ENCODE assay signal across 27 mouse cellular contexts in the genomic region with DNA sequence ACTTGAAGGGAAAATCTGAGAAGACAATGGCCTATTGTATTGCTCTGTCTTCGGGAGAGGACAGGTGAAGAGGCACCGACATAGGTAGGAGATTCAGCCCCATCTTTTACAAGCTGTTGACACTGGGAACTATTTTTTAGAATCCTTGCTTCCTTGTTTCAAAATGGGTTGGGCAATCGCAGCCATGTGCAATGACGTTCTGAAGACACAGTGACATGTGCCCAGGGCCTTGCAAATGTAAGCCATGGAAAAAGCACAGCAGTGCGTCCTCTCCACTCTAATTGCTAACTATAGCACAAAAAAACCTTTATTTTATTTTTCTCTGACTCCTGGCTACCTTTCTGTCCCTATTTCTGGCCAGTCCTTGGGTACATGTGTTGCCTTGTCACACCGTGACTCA. TPM values are rescaled to one million over a fixed set of nuclear protein-coding genes. Genes with fewer than 3 reads are reported as not detected.
"Had no signal": no experiment of that assay in that cellular context is flagged by ENCODE, and none has a peak within 500 bp of the region (broad histone marks: within the 10 kb centered on the region; RNA-seq: fewer than 3 reads in every experiment).

No protein-coding gene starts in this region.

- H3K4me2 ChIP-seq: liver, embryonic 13.5 days; liver, embryonic 15.5 days; lung, embryonic 15.5 days; midbrain, embryonic 11.5 days; midbrain, embryonic 13.5 days; midbrain, embryonic 15.5 days; neural tube, embryonic 13.5 days; neural tube, embryonic 15.5 days; stomach, embryonic 15.5 days had no signal

- H3K4me3 ChIP-seq: liver, embryonic 13.5 days; liver, embryonic 15.5 days; lung, embryonic 15.5 days; megakaryocyte, embryonic 14.5 days; midbrain, embryonic 13.5 days; midbrain, embryonic 15.5 days; myocyte; neural tube, embryonic 13.5 days; neural tube, embryonic 15.5 days; stomach, embryonic 15.5 days had no signal

- DNase-seq: liver, embryonic 13.5 days; liver, postnatal 0 days; lung, adult 2 months; lung, postnatal 14 days; lung, postnatal 36 days; retina, postnatal 1 day; right cerebral cortex, adult 18-20 months; right cerebral cortex, postnatal 25 days; right cerebral cortex, postnatal 4 days; spleen, adult 18-20 months; thymus, postnatal 14 days; thymus, postnatal 36 days had no signal

- H3K36me3 ChIP-seq: liver, embryonic 13.5 days; liver, embryonic 15.5 days; lung, embryonic 15.5 days; midbrain, embryonic 13.5 days; midbrain, embryonic 15.5 days; neural tube, embryonic 13.5 days; neural tube, embryonic 15.5 days; stomach, embryonic 15.5 days had no signal

- H3K27me3 ChIP-seq: midbrain, embryonic 13.5 days; midbrain, embryonic 15.5 days; neural tube, embryonic 13.5 days; neural tube, embryonic 15.5 days had no signal

- H3K27ac ChIP-seq: liver, embryonic 13.5 days; liver, embryonic 15.5 days; lung, embryonic 15.5 days; macrophage; midbrain, embryonic 13.5 days; midbrain, embryonic 15.5 days; neural tube, embryonic 13.5 days; neural tube, embryonic 15.5 days; stomach, embryonic 15.5 days; stomach, postnatal 0 days had no signal

- H3K9ac ChIP-seq: liver, embryonic 13.5 days; liver, embryonic 15.5 days; liver, postnatal 0 days; lung, embryonic 15.5 days; midbrain, embryonic 13.5 days; midbrain, embryonic 15.5 days; neural tube, embryonic 13.5 days; neural tube, embryonic 15.5 days; stomach, embryonic 15.5 days had no signal

- H3K4me1 ChIP-seq: liver, embryonic 13.5 days; liver, embryonic 15.5 days; midbrain, embryonic 13.5 days; midbrain, embryonic 15.5 days; neural tube, embryonic 13.5 days; neural tube, embryonic 15.5 days; stomach, embryonic 15.5 days had no signal

- H3K9me3 ChIP-seq: liver, embryonic 13.5 days; liver, embryonic 15.5 days; lung, embryonic 15.5 days; megakaryocyte, embryonic 14.5 days; midbrain, embryonic 13.5 days; midbrain, embryonic 15.5 days; neural tube, embryonic 13.5 days; neural tube, embryonic 15.5 days; stomach, embryonic 15.5 days had no signal

- ATAC-seq: liver, postnatal 0 days; lung, postnatal 0 days; midbrain, embryonic 13.5 days; midbrain, embryonic 15.5 days had no signal

RNA-seq across cellular contexts. Expression of a gene that starts 7.0 kb away (rescaled TPM):
- polyA plus RNA-seq: liver, embryonic 13.5 days; liver, embryonic 15.5 days; liver, postnatal 0 days; macrophage; midbrain, embryonic 11.5 days; midbrain, embryonic 13.5 days; midbrain, embryonic 15.5 days; midbrain, postnatal 0 days; myocyte; neural tube, embryonic 11.5 days; neural tube, embryonic 13.5 days had no signal

RNA-seq across cellular contexts. Expression of a gene that starts 42.9 kb away (rescaled TPM):
- polyA plus RNA-seq: myocyte had no signal

RNA-seq across cellular contexts. Expression of a gene that starts 58.1 kb away (rescaled TPM):
- polyA plus RNA-seq: macrophage had no signal
